Mouse (Mus musculus): ENCODE data around the gene Ogfod1. TPM values are rescaled to one million over a fixed set of nuclear protein-coding genes. Genes with fewer than 3 reads are reported as not detected.

The Ogfod1 gene
- polyA plus RNA-seq, 1 experiment from 2014 or later: 12.2 TPM

DNA sequence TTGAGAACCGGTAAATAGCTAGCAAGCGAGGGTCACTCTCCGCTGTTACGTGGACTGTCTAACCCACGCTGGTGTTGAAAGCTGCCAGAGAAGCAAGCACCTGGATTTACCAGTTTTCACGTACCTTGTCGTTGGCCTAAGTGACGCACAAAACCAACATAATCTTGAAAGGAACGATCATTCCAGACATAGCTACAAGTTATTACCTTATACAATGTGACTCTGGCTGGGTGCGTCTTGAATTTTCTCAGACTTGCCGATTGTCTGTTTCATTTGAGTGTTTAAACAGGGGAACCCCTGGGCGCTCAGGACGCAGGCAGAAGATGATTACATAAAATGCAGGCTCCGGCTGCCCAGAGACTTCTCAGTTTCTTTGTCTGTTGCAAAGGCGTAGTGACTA lies 808 bp downstream of the Ogfod1 start:
- H3K9ac ChIP-seq (ENCODE audit: low read length): peak overlapping the region; percentile 80
- ATAC-seq (ENCODE audit: insufficient number of reproducible peaks, insufficient read depth, low FRiP score, low read depth): no peak
- peaks cover 5 to 23% of the 10 kb centered on the region in 2 experiments; a peak in 3 of 4 replicates for H3K4me1 ChIP-seq (ENCODE audit: control insufficient read depth in 2 of 2, insufficient read depth in 2 of 2, low read length in 2 of 2)
- H3K36me3 ChIP-seq (ENCODE audit: control insufficient read depth, insufficient read depth, low read length): peaks cover 5% of the 10 kb centered on the region; the same call in 1 of the 2 replicates
- H3K27me3 ChIP-seq (ENCODE audit: control insufficient read depth, insufficient read depth, low read length): no peaks in the 10 kb centered on the region
- peak overlapping the region; percentile 88 for H3K4me2 ChIP-seq (ENCODE audit: low read length)
- 0 out of 4 replicates have a peak overlapping the region, but pooled peaks of 1 of the 2 experiments have one; percentile 38 for H3K27ac ChIP-seq (replicated peaks in 1 of 2; ENCODE audit: control insufficient read depth in 1 of 2, insufficient read depth in 1 of 2, low read depth in 2 of 2, low read length in 2 of 2)
- H3K4me3 ChIP-seq (ENCODE audit: control insufficient read depth in 1 of 2, insufficient read depth in 1 of 2, low read depth in 1 of 2, low read length in 2 of 2): peak overlapping the region; percentile 65 to 90
- H3K9me3 ChIP-seq (ENCODE audit: control insufficient read depth, low read length): no peaks in the 10 kb centered on the region
- WGBS: 8% methylated on average over 15 of the region's 15 CpGs

DNA sequence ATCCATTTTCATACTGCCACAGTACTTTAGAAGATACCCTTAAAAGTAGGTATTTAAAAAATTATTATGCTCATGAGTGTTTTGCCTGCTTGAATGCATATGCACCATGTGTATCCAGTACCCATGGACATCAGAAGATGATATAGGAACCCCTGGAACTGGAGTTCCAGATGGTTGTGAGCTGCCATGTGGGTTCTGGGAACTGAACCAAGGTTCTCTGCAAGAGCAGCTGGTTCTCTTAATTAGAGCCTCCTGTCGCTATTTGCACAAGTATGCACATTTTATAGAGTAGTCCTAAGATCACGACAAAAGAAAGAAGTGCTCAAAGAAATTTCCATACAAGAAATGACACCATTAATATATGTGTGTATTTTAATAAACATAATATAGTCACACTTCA lies 10.8 kb downstream of the Ogfod1 start:
- H3K36me3 ChIP-seq (ENCODE audit: control insufficient read depth, insufficient read depth, low read length): peaks cover 11% of the 10 kb centered on the region; the same call in 1 of the 2 replicates
- H3K9ac ChIP-seq (ENCODE audit: low read length): no peak overlapping the region
- no peak for ATAC-seq (ENCODE audit: insufficient number of reproducible peaks, insufficient read depth, low FRiP score, low read depth)
- no peak overlapping the region for H3K27ac ChIP-seq (replicated peaks in 1 of 2; ENCODE audit: control insufficient read depth in 1 of 2, insufficient read depth in 1 of 2, low read depth in 2 of 2, low read length in 2 of 2)
- H3K4me1 ChIP-seq (ENCODE audit: control insufficient read depth in 2 of 2, insufficient read depth in 2 of 2, low read length in 2 of 2): no peaks in the 10 kb centered on the region
- WGBS: 80% methylated on average over 2 of the region's 2 CpGs
- H3K27me3 ChIP-seq (ENCODE audit: control insufficient read depth, insufficient read depth, low read length): no peaks in the 10 kb centered on the region
- no peaks in the 10 kb centered on the region for H3K9me3 ChIP-seq (ENCODE audit: control insufficient read depth, low read length)
- no peak overlapping the region for H3K4me2 ChIP-seq (ENCODE audit: low read length)
- H3K4me3 ChIP-seq (ENCODE audit: control insufficient read depth in 1 of 2, insufficient read depth in 1 of 2, low read depth in 1 of 2, low read length in 2 of 2): no peak overlapping the region

DNA sequence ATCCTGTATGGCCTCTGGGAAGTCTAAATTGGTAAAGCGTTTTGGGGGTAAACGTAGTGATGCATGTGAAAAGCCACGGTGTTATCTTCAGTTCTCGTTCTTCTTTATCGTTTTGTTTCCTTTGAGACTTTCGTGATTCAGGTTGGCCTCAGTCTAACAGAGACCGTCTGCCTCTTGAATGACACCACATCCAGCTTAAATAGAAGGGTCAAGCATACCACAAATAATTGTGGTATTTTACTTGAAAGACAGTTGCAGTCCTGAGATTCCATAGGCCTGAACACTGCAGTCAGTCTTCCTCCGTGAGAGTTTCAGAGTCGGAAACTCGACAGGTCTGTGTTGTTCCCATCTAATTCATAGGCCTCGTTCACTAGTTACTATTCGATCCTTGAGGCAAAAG lies 15.7 kb downstream of the Ogfod1 start:
- no peak overlapping the region for H3K9ac ChIP-seq (ENCODE audit: low read length)
- peaks cover 47% of the 10 kb centered on the region for H3K36me3 ChIP-seq (ENCODE audit: control insufficient read depth, insufficient read depth, low read length)
- no peaks in the 10 kb centered on the region for H3K4me1 ChIP-seq (ENCODE audit: control insufficient read depth in 2 of 2, insufficient read depth in 2 of 2, low read length in 2 of 2)
- no peak overlapping the region for H3K4me2 ChIP-seq (ENCODE audit: low read length)
- H3K9me3 ChIP-seq (ENCODE audit: control insufficient read depth, low read length): no peaks in the 10 kb centered on the region
- ATAC-seq (ENCODE audit: insufficient number of reproducible peaks, insufficient read depth, low FRiP score, low read depth): no peak
- H3K27ac ChIP-seq (replicated peaks in 1 of 2; ENCODE audit: control insufficient read depth in 1 of 2, insufficient read depth in 1 of 2, low read depth in 2 of 2, low read length in 2 of 2): no peak overlapping the region
- H3K27me3 ChIP-seq (ENCODE audit: control insufficient read depth, insufficient read depth, low read length): no peaks in the 10 kb centered on the region
- 61% methylated on average over 12 of the region's 12 CpGs for WGBS
- H3K4me3 ChIP-seq (ENCODE audit: control insufficient read depth in 1 of 2, insufficient read depth in 1 of 2, low read depth in 1 of 2, low read length in 2 of 2): no peak overlapping the region

DNA sequence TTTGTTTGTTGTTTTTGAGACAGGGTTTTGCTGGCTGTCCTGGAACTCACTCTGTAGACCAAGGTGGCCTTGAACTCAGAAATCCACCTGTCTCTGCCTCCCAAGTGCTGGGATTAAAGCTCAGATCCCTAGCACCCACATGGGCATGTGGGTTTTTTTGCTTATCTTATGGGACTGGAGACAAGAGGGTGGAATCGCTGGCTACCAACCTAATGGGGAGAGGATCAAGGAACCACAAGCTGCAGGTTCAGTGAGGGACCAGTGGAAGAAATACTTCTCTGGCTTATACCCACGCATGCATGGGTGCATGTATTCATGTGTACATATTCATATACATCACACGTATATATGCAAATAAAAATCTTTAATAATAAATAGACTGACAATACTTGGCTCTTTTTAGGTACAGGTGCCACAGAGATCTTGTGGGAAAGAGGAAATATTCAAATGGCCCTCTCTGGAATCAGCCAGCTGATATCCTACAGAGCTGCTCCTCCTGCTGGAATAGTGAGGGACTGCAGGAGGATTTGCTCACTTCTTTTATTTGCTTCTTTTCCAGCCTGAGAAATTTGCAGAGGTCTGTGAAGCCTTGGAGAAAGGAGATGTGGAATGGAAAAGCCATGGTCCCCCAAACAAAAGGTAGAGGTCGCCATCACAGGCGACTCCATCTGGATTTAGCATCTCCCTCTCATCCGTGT lies 20.3 kb downstream of the Ogfod1 start:
- peaks cover 64% of the 10 kb centered on the region for H3K36me3 ChIP-seq (ENCODE audit: control insufficient read depth, insufficient read depth, low read length)
- no peak for ATAC-seq (ENCODE audit: insufficient number of reproducible peaks, insufficient read depth, low FRiP score, low read depth)
- no peaks in the 10 kb centered on the region for H3K4me1 ChIP-seq (ENCODE audit: control insufficient read depth in 2 of 2, insufficient read depth in 2 of 2, low read length in 2 of 2)

DNA sequence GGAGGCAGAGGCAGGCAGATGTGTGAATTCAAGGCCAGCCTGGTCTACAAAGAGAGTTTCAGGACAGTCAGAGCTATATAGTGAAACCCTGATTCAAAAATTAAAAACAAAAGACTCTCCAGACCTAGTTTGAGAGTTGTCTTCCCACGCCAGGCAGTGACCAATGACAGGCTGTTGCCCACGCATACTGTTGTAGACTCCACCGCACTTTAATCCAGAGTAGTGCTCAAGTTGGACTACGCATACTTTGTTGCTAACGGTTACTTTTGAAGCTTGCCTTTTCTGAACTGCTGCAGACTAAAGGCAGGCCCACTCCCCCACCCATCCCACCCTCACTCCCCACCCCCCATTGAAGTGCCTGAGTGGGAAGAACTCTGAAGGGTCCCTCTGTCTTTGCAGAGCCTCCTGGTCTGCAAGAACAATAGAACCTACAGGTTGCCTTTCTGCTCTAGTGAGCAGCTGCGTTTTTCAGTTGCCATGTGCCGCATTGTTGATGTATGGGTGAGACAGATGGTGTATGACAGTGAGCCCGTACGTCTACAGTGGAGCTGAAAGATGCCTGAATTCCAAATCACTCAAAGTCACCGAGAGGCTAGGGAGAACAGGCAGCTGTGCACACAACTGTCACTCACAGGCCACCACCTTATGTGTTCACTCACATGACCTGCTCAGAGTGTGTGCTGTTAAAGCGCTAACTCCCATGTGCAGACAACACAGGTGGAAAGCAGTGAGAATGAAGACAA lies 29.3 kb downstream of the Ogfod1 start:
- H3K9ac ChIP-seq (ENCODE audit: low read length): no peak overlapping the region
- no peaks in the 10 kb centered on the region for H3K27me3 ChIP-seq (ENCODE audit: control insufficient read depth, insufficient read depth, low read length)
- no peak overlapping the region for H3K27ac ChIP-seq (replicated peaks in 1 of 2; ENCODE audit: control insufficient read depth in 1 of 2, insufficient read depth in 1 of 2, low read depth in 2 of 2, low read length in 2 of 2)
- WGBS: 79% methylated on average over 11 of the region's 11 CpGs
- ATAC-seq (ENCODE audit: insufficient number of reproducible peaks, insufficient read depth, low FRiP score, low read depth): no peak
- no peak overlapping the region for H3K4me2 ChIP-seq (ENCODE audit: low read length)
- no peaks in the 10 kb centered on the region for H3K9me3 ChIP-seq (ENCODE audit: control insufficient read depth, low read length)
- H3K4me1 ChIP-seq (ENCODE audit: control insufficient read depth in 2 of 2, insufficient read depth in 2 of 2, low read length in 2 of 2): no peaks in the 10 kb centered on the region
- no peak overlapping the region for H3K4me3 ChIP-seq (ENCODE audit: control insufficient read depth in 1 of 2, insufficient read depth in 1 of 2, low read depth in 1 of 2, low read length in 2 of 2)
- H3K36me3 ChIP-seq (ENCODE audit: control insufficient read depth, insufficient read depth, low read length): peaks cover 45% of the 10 kb centered on the region

More for the DNA sequence above, 20.3 kb downstream of the Ogfod1 start:
- no peaks in the 10 kb centered on the region for H3K27me3 ChIP-seq (ENCODE audit: control insufficient read depth, insufficient read depth, low read length)
- H3K4me3 ChIP-seq (ENCODE audit: control insufficient read depth in 1 of 2, insufficient read depth in 1 of 2, low read depth in 1 of 2, low read length in 2 of 2): no peak overlapping the region
- no peaks in the 10 kb centered on the region for H3K9me3 ChIP-seq (ENCODE audit: control insufficient read depth, low read length)
- no peak overlapping the region for H3K9ac ChIP-seq (ENCODE audit: low read length)
- H3K4me2 ChIP-seq (ENCODE audit: low read length): no peak overlapping the region
- no peak overlapping the region for H3K27ac ChIP-seq (replicated peaks in 1 of 2; ENCODE audit: control insufficient read depth in 1 of 2, insufficient read depth in 1 of 2, low read depth in 2 of 2, low read length in 2 of 2)
- WGBS: 56% methylated on average over 6 of the region's 6 CpGs

DNA sequence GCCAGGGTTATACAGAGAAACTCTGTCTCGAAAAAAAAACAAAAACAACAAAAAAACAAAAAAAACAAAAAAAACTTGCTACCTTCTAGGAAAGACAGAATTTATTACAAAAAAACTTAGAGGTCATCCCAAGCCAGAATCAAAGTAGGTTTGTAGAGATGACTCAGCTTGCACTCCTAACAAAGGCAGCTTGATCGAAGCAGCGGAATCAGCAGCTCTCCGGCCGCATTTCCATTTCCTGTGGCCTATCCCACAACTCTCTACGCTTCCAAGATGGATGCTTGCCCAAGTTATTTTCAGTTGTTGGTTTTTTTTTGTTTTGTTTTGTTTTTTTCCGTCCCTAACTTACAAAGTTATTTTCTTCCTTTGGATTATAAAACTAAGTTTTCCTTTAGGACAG lies 31.8 kb downstream of the Ogfod1 start:
- H3K4me1 ChIP-seq (ENCODE audit: control insufficient read depth in 2 of 2, insufficient read depth in 2 of 2, low read length in 2 of 2): no peaks in the 10 kb centered on the region
- H3K4me3 ChIP-seq (ENCODE audit: control insufficient read depth in 1 of 2, insufficient read depth in 1 of 2, low read depth in 1 of 2, low read length in 2 of 2): no peak overlapping the region
- WGBS: 89% methylated on average over 7 of the region's 7 CpGs
- ATAC-seq (ENCODE audit: insufficient number of reproducible peaks, insufficient read depth, low FRiP score, low read depth): no peak
- H3K36me3 ChIP-seq (ENCODE audit: control insufficient read depth, insufficient read depth, low read length): peaks cover 29% of the 10 kb centered on the region
- H3K4me2 ChIP-seq (ENCODE audit: low read length): no peak overlapping the region
- H3K9me3 ChIP-seq (ENCODE audit: control insufficient read depth, low read length): no peaks in the 10 kb centered on the region
- H3K9ac ChIP-seq (ENCODE audit: low read length): no peak overlapping the region
- H3K27me3 ChIP-seq (ENCODE audit: control insufficient read depth, insufficient read depth, low read length): no peaks in the 10 kb centered on the region
- H3K27ac ChIP-seq (replicated peaks in 1 of 2; ENCODE audit: control insufficient read depth in 1 of 2, insufficient read depth in 1 of 2, low read depth in 2 of 2, low read length in 2 of 2): no peak overlapping the region

DNA sequence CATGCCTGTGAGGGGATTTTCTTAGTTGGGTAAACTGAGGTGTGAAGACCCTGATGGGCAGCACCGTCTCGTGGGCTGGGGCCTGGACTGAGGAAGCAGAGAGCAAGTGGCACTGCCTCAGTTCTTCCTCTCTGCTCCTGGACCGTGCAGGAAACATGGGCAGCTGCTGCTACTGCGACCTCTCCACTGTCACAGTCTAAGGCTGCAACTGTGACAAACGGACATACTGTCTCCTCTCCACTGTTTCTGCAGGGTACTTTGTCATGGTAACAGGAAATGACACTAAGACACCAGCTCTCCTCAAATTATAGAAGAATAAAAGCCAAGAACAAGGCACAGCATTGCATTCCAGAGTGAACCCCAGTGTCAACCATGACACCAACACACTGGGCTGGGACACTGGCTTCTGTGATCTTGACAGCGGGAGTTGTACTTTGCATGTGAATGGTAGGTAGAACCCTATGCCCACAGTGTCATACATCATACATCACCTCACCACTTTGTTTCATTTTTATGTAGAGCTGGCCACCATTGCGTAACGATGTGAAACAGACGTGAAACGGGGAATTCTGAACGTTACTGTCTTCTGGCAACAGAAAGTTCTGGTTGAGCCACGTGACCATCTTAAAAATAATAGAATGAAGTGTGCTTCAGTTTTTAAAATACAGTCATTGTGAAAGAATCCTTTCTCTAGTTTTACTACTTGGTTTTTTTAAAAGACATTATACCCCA lies 39.6 kb downstream of the Ogfod1 start:
- Histone ChIP-seq H3K4me3 (ENCODE audit: control insufficient read depth in 1 of 2, insufficient read depth in 1 of 2, low read depth in 1 of 2, low read length in 2 of 2) (no peak overlapping the region), H3K9me3 (ENCODE audit: control insufficient read depth, low read length) (no peaks in the 10 kb centered on the region), H3K4me1 (ENCODE audit: control insufficient read depth in 2 of 2, insufficient read depth in 2 of 2, low read length in 2 of 2) (no peaks in the 10 kb centered on the region), H3K9ac (ENCODE audit: low read length) (no peak overlapping the region), H3K27ac (replicated peaks in 1 of 2; ENCODE audit: control insufficient read depth in 1 of 2, insufficient read depth in 1 of 2, low read depth in 2 of 2, low read length in 2 of 2) (no peak overlapping the region), H3K4me2 (ENCODE audit: low read length) (no peak overlapping the region), H3K27me3 (ENCODE audit: control insufficient read depth, insufficient read depth, low read length) (no peaks in the 10 kb centered on the region), H3K36me3 (ENCODE audit: control insufficient read depth, insufficient read depth, low read length) (0 out of 2 replicates have a peak, but pooled peaks cover 7% of the 10 kb centered on the region)
- no peak for ATAC-seq (ENCODE audit: insufficient number of reproducible peaks, insufficient read depth, low FRiP score, low read depth)
- 86% methylated on average over 12 of the region's 12 CpGs for WGBS
